Mouse (Mus musculus): Measurements from ENCODE around the gene Dusp22. TPM values are rescaled to one million over a fixed set of nuclear protein-coding genes. Genes with fewer than 3 reads are reported as not detected.

Dusp22 gene
- polyA plus RNA-seq, 1 experiment = 10.3 TPM

DNA sequence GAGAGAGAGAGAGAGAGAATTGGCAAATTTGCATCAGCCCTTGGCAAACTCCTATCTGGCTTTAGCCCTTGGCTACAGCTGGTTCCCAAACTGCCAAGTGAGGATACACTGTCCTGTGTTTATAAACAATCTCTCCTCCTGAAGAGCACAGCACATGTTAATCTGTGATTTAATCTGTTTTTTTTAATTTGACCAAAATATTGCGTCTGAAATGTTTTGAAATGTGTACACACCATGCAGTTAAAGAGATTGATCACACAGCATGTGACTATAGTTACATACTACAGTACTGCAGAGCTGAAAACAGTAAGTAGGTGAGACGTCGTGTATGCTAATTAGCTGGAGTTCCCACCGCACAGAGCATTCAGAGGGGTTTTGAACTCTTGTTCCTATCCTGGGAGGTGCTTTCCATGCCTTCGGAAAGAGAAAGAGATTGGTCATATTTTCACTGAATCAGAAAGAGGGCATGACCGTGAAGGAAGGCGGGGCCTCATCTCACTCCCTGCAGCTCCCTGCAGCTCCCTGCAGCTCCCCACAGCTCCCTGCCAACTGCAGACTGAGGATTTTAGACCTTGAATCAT is 65.0 kb downstream of the Dusp22 start:
- no peak for DNase-seq (ENCODE audit: low read depth in 1 of 2, low spot score in 2 of 2)
- Histone ChIP-seq H3K36me3 (ENCODE audit: control insufficient read depth, insufficient read depth, low read length) (no peaks in the 10 kb centered on the region), H3K4me3 (ENCODE audit: extremely low read depth, insufficient read depth, insufficient read length) (no peak overlapping the region), H3K27ac (ENCODE audit: insufficient read depth, low read length) (no peak overlapping the region), H3K4me1 (ENCODE audit: control insufficient read depth, insufficient read depth, insufficient read length) (peaks cover 32% of the 10 kb centered on the region), H3K27me3 (ENCODE audit: control insufficient read depth, insufficient read depth, low read length) (no peaks in the 10 kb centered on the region)
- WGBS = 43% methylated on average over 7 of the region's 7 CpGs
- no peak for TF ChIP-seq CTCF (IDR thresholded peaks at IDR 0.05; ENCODE audit: extremely low read depth, insufficient read depth, insufficient read length, insufficient replicate concordance)
- TF ChIP-seq POLR2A (IDR thresholded peaks at IDR 0.05; ENCODE audit: low read depth, low read length) = no peak

DNA sequence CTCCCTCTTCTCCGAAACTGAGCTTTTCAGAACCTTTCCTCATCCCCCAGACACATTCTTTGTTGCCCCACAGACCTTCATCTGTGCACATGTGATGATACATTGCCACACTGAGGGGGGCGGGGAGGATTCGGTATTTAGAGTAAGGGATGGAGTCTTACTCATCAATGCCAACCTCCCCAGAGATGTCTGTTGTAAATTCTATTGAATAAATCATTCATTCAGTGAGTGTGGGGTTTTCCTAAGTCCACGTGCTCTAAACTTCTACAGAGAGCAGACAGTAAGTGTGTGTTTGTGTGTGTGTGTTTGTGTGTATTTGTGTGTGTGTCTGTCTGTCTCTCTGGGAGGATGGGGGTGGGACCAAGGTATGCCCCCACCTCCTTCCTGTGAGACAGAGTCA is 67.1 kb downstream of the Dusp22 start:
- Histone ChIP-seq H3K4me3 (ENCODE audit: extremely low read depth, insufficient read depth, insufficient read length) (no peak overlapping the region), H3K27me3 (ENCODE audit: control insufficient read depth, insufficient read depth, low read length) (no peaks in the 10 kb centered on the region), H3K36me3 (ENCODE audit: control insufficient read depth, insufficient read depth, low read length) (no peaks in the 10 kb centered on the region), H3K27ac (ENCODE audit: insufficient read depth, low read length) (no peak overlapping the region; the same call in 1 of the 2 replicates), H3K4me1 (ENCODE audit: control insufficient read depth, insufficient read depth, insufficient read length) (peaks cover 28% of the 10 kb centered on the region)
- 74% methylated on average over 4 of the region's 4 CpGs for WGBS
- DNase-seq (ENCODE audit: low read depth in 1 of 2, low spot score in 2 of 2) = no peak
- TF ChIP-seq CTCF (IDR thresholded peaks at IDR 0.05; ENCODE audit: extremely low read depth, insufficient read depth, insufficient read length, insufficient replicate concordance) (no peak), POLR2A (IDR thresholded peaks at IDR 0.05; ENCODE audit: low read depth, low read length) (no peak)

DNA sequence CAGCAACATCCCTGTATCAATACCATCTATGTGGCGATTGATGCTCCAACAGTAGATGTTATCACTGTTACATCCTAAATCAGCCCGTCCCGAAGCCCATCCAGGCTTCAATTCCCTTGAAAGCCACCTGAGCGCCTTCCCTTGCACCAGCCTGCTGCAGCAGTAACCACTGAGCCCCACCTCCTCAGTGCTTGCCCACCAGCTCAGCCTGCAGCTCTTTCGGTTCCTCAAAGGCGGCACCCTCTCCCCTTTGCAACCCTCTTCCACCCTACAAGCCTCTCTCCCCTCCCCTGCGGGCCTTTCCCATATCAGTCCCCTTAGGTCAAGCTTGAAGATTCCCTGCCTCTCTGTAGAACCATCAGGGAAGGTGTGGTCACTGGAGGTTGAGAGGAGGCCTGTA is 68.4 kb downstream of the Dusp22 start:
- WGBS = 51% methylated on average over 7 of the region's 7 CpGs
- peak in 1 of 2 experiments; percentile 70 for DNase-seq (ENCODE audit: low read depth in 1 of 2, low spot score in 2 of 2)
- Histone ChIP-seq H3K36me3 (ENCODE audit: control insufficient read depth, insufficient read depth, low read length) (no peaks in the 10 kb centered on the region), H3K27ac (ENCODE audit: insufficient read depth, low read length) (peak overlapping the region; percentile 8; the same call in 1 of the 2 replicates), H3K27me3 (ENCODE audit: control insufficient read depth, insufficient read depth, low read length) (no peaks in the 10 kb centered on the region), H3K4me1 (ENCODE audit: control insufficient read depth, insufficient read depth, insufficient read length) (peaks cover 25% of the 10 kb centered on the region), H3K4me3 (ENCODE audit: extremely low read depth, insufficient read depth, insufficient read length) (no peak overlapping the region)
- TF ChIP-seq CTCF (IDR thresholded peaks at IDR 0.05; ENCODE audit: extremely low read depth, insufficient read depth, insufficient read length, insufficient replicate concordance) = no peak
- no peak for TF ChIP-seq POLR2A (IDR thresholded peaks at IDR 0.05; ENCODE audit: low read depth, low read length)

DNA sequence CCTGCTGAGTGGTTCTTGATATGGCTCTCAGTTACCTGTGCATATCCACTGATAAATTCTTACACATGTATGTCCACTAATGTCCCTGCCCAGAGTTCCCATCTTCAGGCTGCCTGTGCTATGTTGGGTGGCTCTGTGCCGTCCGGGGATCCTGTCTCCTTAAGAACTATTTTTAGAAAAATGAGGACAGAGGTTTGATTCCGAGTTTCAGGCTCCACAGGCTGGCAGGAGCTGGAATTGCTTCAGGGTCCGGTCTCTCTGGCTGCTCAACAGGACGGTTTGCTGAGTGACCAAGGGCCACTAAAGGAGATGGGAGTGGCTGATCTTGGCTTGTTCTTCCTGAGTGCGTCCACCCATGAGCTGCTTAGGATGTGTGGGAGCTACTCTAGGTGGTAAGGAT is 69.4 kb downstream of the Dusp22 start:
- H3K4me1 ChIP-seq (ENCODE audit: control insufficient read depth, insufficient read depth, insufficient read length) = peaks cover 25% of the 10 kb centered on the region
- 83% methylated on average over 6 of the region's 6 CpGs for WGBS
- no peak for DNase-seq (ENCODE audit: low read depth in 1 of 2, low spot score in 2 of 2)
- no peak overlapping the region for H3K27ac ChIP-seq (ENCODE audit: insufficient read depth, low read length)
- H3K27me3 ChIP-seq (ENCODE audit: control insufficient read depth, insufficient read depth, low read length) = no peaks in the 10 kb centered on the region
- no peak overlapping the region for H3K4me3 ChIP-seq (ENCODE audit: extremely low read depth, insufficient read depth, insufficient read length)
- TF ChIP-seq POLR2A (IDR thresholded peaks at IDR 0.05; ENCODE audit: low read depth, low read length) = no peak
- no peak for TF ChIP-seq CTCF (IDR thresholded peaks at IDR 0.05; ENCODE audit: extremely low read depth, insufficient read depth, insufficient read length, insufficient replicate concordance)
- H3K36me3 ChIP-seq (ENCODE audit: control insufficient read depth, insufficient read depth, low read length) = no peaks in the 10 kb centered on the region

DNA sequence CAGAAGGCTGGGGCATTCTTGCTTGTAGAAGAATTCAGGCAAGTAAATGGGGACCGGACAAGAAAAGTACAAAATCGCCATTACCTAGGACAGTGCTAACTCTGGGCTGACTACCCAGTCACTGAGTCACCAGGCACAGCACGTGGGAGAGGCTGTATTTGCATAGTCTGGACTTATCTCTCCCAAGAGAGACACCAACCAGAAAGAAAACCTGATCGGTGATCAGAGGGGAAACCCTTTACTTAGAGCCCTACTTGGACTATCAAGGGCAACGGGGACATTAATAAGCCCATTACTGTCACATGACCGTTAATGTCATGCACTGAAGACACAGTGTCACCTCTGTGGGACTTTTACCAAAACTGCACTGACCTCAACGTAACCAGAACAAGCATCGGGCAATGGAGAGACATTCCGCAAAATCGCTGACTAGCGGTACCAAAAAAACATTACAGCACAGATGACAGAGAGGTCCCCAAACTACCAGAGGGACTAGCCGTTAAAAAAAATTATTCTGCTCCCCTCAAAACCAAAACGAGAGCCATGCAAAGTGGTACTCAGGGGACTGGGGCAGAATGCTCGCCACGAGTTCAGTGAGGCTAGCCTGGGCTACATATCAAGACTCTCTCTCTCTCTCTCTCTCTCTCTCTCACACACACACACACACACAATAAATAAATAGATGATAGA is 70.5 kb downstream of the Dusp22 start:
- 76% methylated on average over 15 of the region's 15 CpGs for WGBS
- Histone ChIP-seq H3K27me3 (ENCODE audit: control insufficient read depth, insufficient read depth, low read length) (no peaks in the 10 kb centered on the region), H3K36me3 (ENCODE audit: control insufficient read depth, insufficient read depth, low read length) (no peaks in the 10 kb centered on the region), H3K4me1 (ENCODE audit: control insufficient read depth, insufficient read depth, insufficient read length) (peaks cover 28% of the 10 kb centered on the region), H3K4me3 (ENCODE audit: extremely low read depth, insufficient read depth, insufficient read length) (no peak overlapping the region), H3K27ac (ENCODE audit: insufficient read depth, low read length) (no peak overlapping the region)
- TF ChIP-seq CTCF (IDR thresholded peaks at IDR 0.05; ENCODE audit: extremely low read depth, insufficient read depth, insufficient read length, insufficient replicate concordance) (no peak), POLR2A (IDR thresholded peaks at IDR 0.05; ENCODE audit: low read depth, low read length) (no peak)
- DNase-seq (ENCODE audit: low read depth in 1 of 2, low spot score in 2 of 2) = no peak

DNA sequence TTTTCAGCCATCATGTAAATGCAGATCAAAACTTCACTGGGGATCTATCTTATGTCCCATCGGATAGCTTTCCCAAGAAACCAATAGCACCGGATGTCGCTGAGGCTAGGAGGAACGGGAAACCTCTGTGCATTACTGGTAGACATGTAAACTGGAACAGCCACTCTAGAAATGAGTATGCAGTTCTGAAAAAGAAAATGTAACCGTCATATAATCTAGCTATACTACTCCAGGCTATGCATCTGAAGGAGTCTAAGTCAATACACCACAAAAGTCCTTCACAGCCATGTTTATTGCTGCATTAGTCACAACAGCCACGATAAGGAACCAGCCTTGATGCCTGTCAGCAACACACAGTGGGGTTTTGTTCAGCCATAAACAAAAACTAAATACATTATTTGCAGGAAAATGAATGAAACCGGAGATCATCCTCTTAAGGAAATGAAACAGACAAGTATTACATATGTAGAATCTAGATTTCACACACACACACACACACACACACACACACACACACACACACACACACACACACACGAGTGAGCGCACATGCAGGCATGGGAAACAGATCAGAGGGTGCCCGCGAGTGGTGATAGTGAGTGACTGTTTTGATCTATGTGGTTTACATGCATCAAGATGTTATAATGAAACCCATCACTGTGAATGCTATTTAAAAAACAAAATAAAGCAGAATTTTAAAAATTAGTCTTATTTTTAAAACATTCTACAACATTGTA is 73.1 kb downstream of the Dusp22 start:
- no peaks in the 10 kb centered on the region for H3K36me3 ChIP-seq (ENCODE audit: control insufficient read depth, insufficient read depth, low read length)
- no peak overlapping the region for H3K27ac ChIP-seq (ENCODE audit: insufficient read depth, low read length)
- 79% methylated on average over 11 of the region's 11 CpGs for WGBS
- no peaks in the 10 kb centered on the region for H3K27me3 ChIP-seq (ENCODE audit: control insufficient read depth, insufficient read depth, low read length)
- H3K4me1 ChIP-seq (ENCODE audit: control insufficient read depth, insufficient read depth, insufficient read length) = peaks cover 28% of the 10 kb centered on the region; the same call in 1 of the 2 replicates
- H3K4me3 ChIP-seq (ENCODE audit: extremely low read depth, insufficient read depth, insufficient read length) = no peak overlapping the region
- TF ChIP-seq CTCF (IDR thresholded peaks at IDR 0.05; ENCODE audit: extremely low read depth, insufficient read depth, insufficient read length, insufficient replicate concordance) (no peak), POLR2A (IDR thresholded peaks at IDR 0.05; ENCODE audit: low read depth, low read length) (no peak)
- DNase-seq (ENCODE audit: low read depth in 1 of 2, low spot score in 2 of 2) = no peak

All from spleen, adult 2 months (tissue).